Mouse (Mus musculus): ENCODE results near the gene Gm10471.
"Not testable (repeated sequence)": the region's sequence is repeated elsewhere in the genome, so short reads cannot be mapped to it uniquely, and the experiment has no call there.

The Gm10471 gene

GRCm38 (mm10) chr5:26089191-26089590, at the start of gene Gm10471:
Gene Gm10471 (minus strand): TSS chr5:26089291.
- DNase-seq (ENCODE audit: low spot score) = not testable (repeated sequence)

GRCm38 (mm10) chr5:26121321-26121720, 32.2 kb upstream of the Gm10471 start, which contains the start of gene Gm10220:
Gene Gm10220 (minus strand): TSS chr5:26121421.
- not testable (repeated sequence) for DNase-seq (ENCODE audit: low spot score)

GRCm38 (mm10) chr5:26105262-26105661, 16.2 kb upstream of the Gm10471 start, which contains the start of gene 5031410I06Rik:
Gene 5031410I06Rik (minus strand): TSS chr5:26105362.
- not testable (repeated sequence) for DNase-seq (ENCODE audit: low spot score)

- not testable (repeated sequence) for DNase-seq (ENCODE audit: low spot score)
These were observed 10.1 kb downstream of the Gm10471 start for GRCm38 (mm10) chr5:26079023-26079422.

DNA sequence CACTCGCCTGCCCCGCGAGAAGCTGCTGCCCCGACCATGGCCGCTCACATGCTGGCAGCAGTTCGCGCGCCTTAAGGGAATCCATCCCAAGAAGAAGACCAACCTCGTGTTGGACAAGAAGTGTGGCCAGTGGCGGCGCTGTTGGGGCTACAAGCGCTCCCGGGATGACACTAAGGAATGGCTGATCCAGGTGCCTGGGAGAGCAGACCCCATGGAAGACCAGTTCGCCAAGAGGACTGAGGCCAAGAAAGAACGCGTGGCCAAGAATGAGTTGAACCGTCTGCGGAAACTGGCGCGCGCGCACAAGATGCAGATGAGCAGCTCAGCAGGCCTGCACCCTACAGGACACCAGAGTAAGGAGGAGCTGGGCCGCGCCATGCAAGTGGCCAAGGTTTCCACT, 18.4 kb downstream of the Gm10471 start:
- no peak for DNase-seq (ENCODE audit: low spot score)

GRCm38 (mm10) chr5:26058481-26058880, 30.6 kb downstream of the Gm10471 start, which contains the start of gene Gm7347:
Gene Gm7347 (minus strand): TSS chr5:26058581.
- DNase-seq (ENCODE audit: low spot score) = not testable (repeated sequence)

DNA sequence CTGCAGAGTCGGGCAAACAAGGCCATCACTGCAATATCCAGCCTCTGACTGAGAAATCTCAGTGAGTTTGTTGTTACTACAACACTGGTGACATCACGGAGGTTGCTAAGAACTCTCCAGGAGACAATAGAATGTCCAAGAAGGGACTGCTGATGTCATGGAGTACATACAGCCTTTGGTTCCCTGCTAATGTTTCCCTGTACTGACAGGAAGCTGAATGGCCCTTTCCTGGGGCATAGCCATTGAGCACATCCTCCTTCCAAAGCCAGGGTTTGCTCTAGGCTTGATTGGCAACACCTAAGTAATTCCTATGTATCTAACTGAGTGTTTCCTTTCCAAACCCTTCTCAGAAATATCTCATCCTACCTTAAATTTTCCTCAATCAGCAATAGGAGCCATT, 49.6 kb downstream of the Gm10471 start, which contains the start of gene Speer4a:
Gene Speer4a, minus strand, starts transcription at position 101 of the 400 bp plus-strand sequence.
- not testable (repeated sequence) for DNase-seq (ENCODE audit: low spot score)
